Mouse (Mus musculus): ENCODE measurements around the gene Kmt2e. TPM values are rescaled to one million over a fixed set of nuclear protein-coding genes. Genes with fewer than 3 reads are reported as not detected.

Gene Kmt2e
- total and polyA plus RNA-seq, 3 experiments = 7.2 to 29.7 (median 21.3) TPM

DNA sequence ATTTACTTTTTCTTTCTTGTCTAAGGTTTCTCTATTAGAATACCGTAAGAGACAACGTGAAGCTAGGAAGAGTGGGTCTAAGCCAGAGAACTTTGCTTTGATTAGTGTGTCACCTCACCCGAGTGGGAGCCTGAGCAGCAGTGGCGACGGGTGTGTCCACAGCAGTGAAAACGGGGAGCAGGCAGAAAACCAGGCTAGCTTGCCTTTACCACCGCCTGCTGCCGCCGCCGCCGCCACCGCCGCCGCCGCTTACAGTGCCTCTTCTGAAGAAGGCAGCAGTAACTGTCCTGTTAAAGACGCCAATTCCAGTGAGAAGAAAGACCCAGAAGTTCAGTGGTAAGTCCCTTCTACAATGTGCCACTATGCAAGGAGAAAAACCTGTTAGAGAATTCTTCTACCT lies 65.0 kb downstream of the Kmt2e start:
- dilution Hi-C loops (cut with MboI; ENCODE audit: extremely low pct_ligation_motif_present, extremely low pct_unique_long_range_greater_than_20kb, low sequenced_read_pairs) = no loop called here
- Histone ChIP-seq H3K27me3 (replicated peaks) (no peaks in the 10 kb centered on the region), H3K4me1 (ENCODE audit: control insufficient read depth in 1 of 2, insufficient read depth in 2 of 2) (no peaks in the 10 kb centered on the region), H3K9ac (ENCODE audit: insufficient read depth, low read depth) (no peak overlapping the region), H3K4me2 (ENCODE audit: insufficient read depth, low read depth, poor library complexity, severe bottlenecking) (no peak overlapping the region), H3K4me3 (replicated peaks in 1 of 3; ENCODE audit: low read depth in 2 of 3, low read length in 2 of 3, poor library complexity in 1 of 3) (no peak overlapping the region), H3K9me3 (replicated peaks; ENCODE audit: low read length) (no peaks in the 10 kb centered on the region), H3K36me3 (replicated peaks in 1 of 2; ENCODE audit: control insufficient read depth in 1 of 2, insufficient read depth in 1 of 2, low read length in 1 of 2) (peaks cover 65 to 86% of the 10 kb centered on the region in 2 experiments), H3K79me2 (replicated peaks; ENCODE audit: control insufficient read depth, extremely low read depth, insufficient read depth, poor library complexity, severe bottlenecking) (0 out of 2 replicates have a peak, but pooled peaks cover 2% of the 10 kb centered on the region), H3K27ac (ENCODE audit: insufficient read depth, low read depth) (no peak overlapping the region)
- no peak for DNase-seq (ENCODE audit: extremely low read depth)
- in situ Hi-C loops (cut with MboI; ENCODE audit: low pct_ligation_motif_present, low pct_unique_long_range_greater_than_20kb, low sequenced_read_pairs) = no loop called here
- TF ChIP-seq USF1 (IDR thresholded peaks at IDR 0.05; ENCODE audit: low read depth, low read length) (no peak), BHLHE40 (IDR thresholded peaks at IDR 0.05; ENCODE audit: low read depth, low read length) (no peak), ETS1 (conservative IDR thresholded peaks at IDR 0.05; ENCODE audit: low read depth, low read length) (no peak), EP300 (IDR thresholded peaks at IDR 0.05; ENCODE audit: low read length) (no peak), HCFC1 (IDR thresholded peaks at IDR 0.05; ENCODE audit: low read depth, low read length) (no peak), ZC3H11A (IDR thresholded peaks at IDR 0.05; ENCODE audit: low read depth, low read length) (no peak), MAX (IDR thresholded peaks at IDR 0.05; ENCODE audit: low read length) (no peak), CHD2 (IDR thresholded peaks at IDR 0.05; ENCODE audit: low read length) (no peak), CHD1 (IDR thresholded peaks at IDR 0.05; ENCODE audit: low read depth, low read length) (no peak)

GRCm38 (mm10) chr5:23500715-23501114 lies 66.5 kb downstream of the Kmt2e start:
- no peak overlapping the region for H3K4me2 ChIP-seq (ENCODE audit: insufficient read depth, low read depth, poor library complexity, severe bottlenecking)
- no peak overlapping the region for H3K4me3 ChIP-seq (replicated peaks in 1 of 3; ENCODE audit: low read depth in 2 of 3, low read length in 2 of 3, poor library complexity in 1 of 3)
- H3K27ac ChIP-seq (ENCODE audit: insufficient read depth, low read depth) = no peak overlapping the region
- H3K27me3 ChIP-seq (replicated peaks) = no peaks in the 10 kb centered on the region
- TF ChIP-seq KAT2A (IDR thresholded peaks at IDR 0.05; ENCODE audit: insufficient replicate concordance, low read length) (no peak), HCFC1 (IDR thresholded peaks at IDR 0.05; ENCODE audit: low read depth, low read length) (no peak), E2F4 (IDR thresholded peaks at IDR 0.05; ENCODE audit: insufficient replicate concordance, low read depth, low read length) (no peak), ZNF384 (IDR thresholded peaks at IDR 0.05; ENCODE audit: low read depth, low read length) (no peak)
- no peak overlapping the region for H3K9ac ChIP-seq (ENCODE audit: insufficient read depth, low read depth)
- in situ Hi-C loops (cut with MboI; ENCODE audit: low pct_ligation_motif_present, low pct_unique_long_range_greater_than_20kb, low sequenced_read_pairs) = no loop called here
- peaks cover 57 to 83% of the 10 kb centered on the region in 2 experiments for H3K36me3 ChIP-seq (replicated peaks in 1 of 2; ENCODE audit: control insufficient read depth in 1 of 2, insufficient read depth in 1 of 2, low read length in 1 of 2)
- no peaks in the 10 kb centered on the region for H3K9me3 ChIP-seq (replicated peaks; ENCODE audit: low read length)
- DNase-seq (ENCODE audit: extremely low read depth) = no peak
- H3K4me1 ChIP-seq (ENCODE audit: control insufficient read depth in 1 of 2, insufficient read depth in 2 of 2) = no peaks in the 10 kb centered on the region
- dilution Hi-C loops (cut with MboI; ENCODE audit: extremely low pct_ligation_motif_present, extremely low pct_unique_long_range_greater_than_20kb, low sequenced_read_pairs) = no loop called here
- 0 out of 2 replicates have a peak, but pooled peaks cover 2% of the 10 kb centered on the region for H3K79me2 ChIP-seq (replicated peaks; ENCODE audit: control insufficient read depth, extremely low read depth, insufficient read depth, poor library complexity, severe bottlenecking)

GRCm38 (mm10) chr5:23501582-23502316 lies 67.5 kb downstream of the Kmt2e start:
- 0 out of 2 replicates have a peak, but pooled peaks cover 2% of the 10 kb centered on the region for H3K79me2 ChIP-seq (replicated peaks; ENCODE audit: control insufficient read depth, extremely low read depth, insufficient read depth, poor library complexity, severe bottlenecking)
- H3K4me3 ChIP-seq (replicated peaks in 1 of 3; ENCODE audit: low read depth in 2 of 3, low read length in 2 of 3, poor library complexity in 1 of 3) = no peak overlapping the region
- no peak overlapping the region for H3K4me2 ChIP-seq (ENCODE audit: insufficient read depth, low read depth, poor library complexity, severe bottlenecking)
- no peak for DNase-seq (ENCODE audit: extremely low read depth)
- H3K9ac ChIP-seq (ENCODE audit: insufficient read depth, low read depth) = no peak overlapping the region
- no peak overlapping the region for H3K27ac ChIP-seq (ENCODE audit: insufficient read depth, low read depth)
- H3K9me3 ChIP-seq (replicated peaks; ENCODE audit: low read length) = no peaks in the 10 kb centered on the region
- H3K36me3 ChIP-seq (replicated peaks in 1 of 2; ENCODE audit: control insufficient read depth in 1 of 2, insufficient read depth in 1 of 2, low read length in 1 of 2) = peaks cover 51 to 81% of the 10 kb centered on the region in 2 experiments
- dilution Hi-C loops (cut with MboI; ENCODE audit: extremely low pct_ligation_motif_present, extremely low pct_unique_long_range_greater_than_20kb, low sequenced_read_pairs) (no loop called here), in situ Hi-C loops (cut with MboI; ENCODE audit: low pct_ligation_motif_present, low pct_unique_long_range_greater_than_20kb, low sequenced_read_pairs) (no loop called here)
- no peaks in the 10 kb centered on the region for H3K27me3 ChIP-seq (replicated peaks)
- H3K4me1 ChIP-seq (ENCODE audit: control insufficient read depth in 1 of 2, insufficient read depth in 2 of 2) = no peaks in the 10 kb centered on the region
- TF ChIP-seq JUND (conservative IDR thresholded peaks at IDR 0.05; ENCODE audit: low read depth, low read length) (no peak), MAZ (IDR thresholded peaks at IDR 0.05; ENCODE audit: low read depth, low read length) (no peak), RCOR1 (conservative IDR thresholded peaks at IDR 0.05; ENCODE audit: low read depth, low read length) (no peak), SIN3A (IDR thresholded peaks at IDR 0.05; ENCODE audit: low read length) (no peak), POLR2A (IDR thresholded peaks at IDR 0.05; ENCODE audit: low read depth, low read length) (no peak), IRF4 (IDR thresholded peaks at IDR 0.05; ENCODE audit: low read depth, low read length) (no peak), TCF12 (IDR thresholded peaks at IDR 0.05; ENCODE audit: low read depth, low read length) (no peak), ZNF384 (IDR thresholded peaks at IDR 0.05; ENCODE audit: low read depth, low read length) (no peak), NELFE (IDR thresholded peaks at IDR 0.05; ENCODE audit: low read depth, low read length) (no peak), MAX (IDR thresholded peaks at IDR 0.05; ENCODE audit: low read length) (no peak), SMC3 (IDR thresholded peaks at IDR 0.05; ENCODE audit: low read depth, low read length) (no peak), BHLHE40 (IDR thresholded peaks at IDR 0.05; ENCODE audit: low read depth, low read length) (no peak), MXI1 (IDR thresholded peaks at IDR 0.05; ENCODE audit: low read depth, low read length) (no peak), NRF1 (IDR thresholded peaks at IDR 0.05; ENCODE audit: low read depth, low read length) (no peak), ZMIZ1 (IDR thresholded peaks at IDR 0.05; ENCODE audit: low read depth, low read length) (no peak), UBTF (IDR thresholded peaks at IDR 0.05; ENCODE audit: low read depth, low read length) (no peak), TBP (conservative IDR thresholded peaks at IDR 0.05; ENCODE audit: low read depth, low read length) (no peak)

Data from CH12.LX (cell line).